Mouse (Mus musculus) urinary bladder, postnatal 36 days (tissue): ENCODE data around the gene Agfg2.

ENCODE experiments used
- DNase-seq, 2 experiments: peaks; one replicate each; pipeline ENCODE4 v3.0.0; 2022; ENCODE audit warnings: low spot score in 2 of 2, mixed read lengths in 1 of 2

Gene Agfg2

GRCm38 (mm10) chr5:137684294-137685123, at the start of gene Agfg2:
Gene Agfg2 (minus strand): TSS chr5:137684726.
- DNase-seq = peak; percentile 96 to 99

GRCm38 (mm10) chr5:137733638-137734288, 49.2 kb upstream of the Agfg2 start:
- no peak for DNase-seq

- DNase-seq = no peak
These were observed 42.2 kb upstream of the Agfg2 start for GRCm38 (mm10) chr5:137726767-137727166.

- DNase-seq = no peak
These were observed 39.3 kb upstream of the Agfg2 start for GRCm38 (mm10) chr5:137723840-137724239.

GRCm38 (mm10) chr5:137720558-137721164, 36.1 kb upstream of the Agfg2 start:
- DNase-seq = peak; percentile 32 to 38

- no peak for DNase-seq
These were observed 34.6 kb upstream of the Agfg2 start for GRCm38 (mm10) chr5:137719088-137719487.

- no peak for DNase-seq
These were observed 33.7 kb upstream of the Agfg2 start for GRCm38 (mm10) chr5:137718020-137718790.

- no peak for DNase-seq
These were observed 31.2 kb upstream of the Agfg2 start for GRCm38 (mm10) chr5:137715685-137716084.

GRCm38 (mm10) chr5:137713454-137713853, 28.9 kb upstream of the Agfg2 start:
- no peak for DNase-seq

- DNase-seq = peak; percentile 85 to 89
These were observed 22.5 kb upstream of the Agfg2 start for GRCm38 (mm10) chr5:137706913-137707633.

GRCm38 (mm10) chr5:137705242-137705641, 20.7 kb upstream of the Agfg2 start:
- DNase-seq = no peak

GRCm38 (mm10) chr5:137699850-137700249, 15.3 kb upstream of the Agfg2 start:
- DNase-seq = no peak

- no peak for DNase-seq
These were observed 14.6 kb upstream of the Agfg2 start for GRCm38 (mm10) chr5:137699080-137699479.

- DNase-seq = no peak
These were observed 11.4 kb upstream of the Agfg2 start for GRCm38 (mm10) chr5:137695930-137696329.

GRCm38 (mm10) chr5:137694796-137695195, 10.3 kb upstream of the Agfg2 start:
- DNase-seq = no peak

- no peak for DNase-seq
These were observed 7.4 kb upstream of the Agfg2 start for GRCm38 (mm10) chr5:137691881-137692280.

- no peak for DNase-seq
These were observed 6.0 kb upstream of the Agfg2 start for GRCm38 (mm10) chr5:137690531-137690930.

GRCm38 (mm10) chr5:137689974-137690373, 5.4 kb upstream of the Agfg2 start:
- DNase-seq = no peak

- DNase-seq = no peak
These were observed 1.7 kb upstream of the Agfg2 start for GRCm38 (mm10) chr5:137686127-137686790.

GRCm38 (mm10) chr5:137685653-137686052, 1.1 kb upstream of the Agfg2 start:
- no peak for DNase-seq
